Mouse (Mus musculus) MEL (cell line): ENCODE data around the gene Spock1.

Experiments
- CTCF ChIP-seq, 3 experiments: IDR thresholded peaks in 2 of 3; conservative IDR thresholded peaks in 1 of 3; 2 replicates each; pipeline ENCODE4 v1.5.1; 2011 to 2012; ENCODE audit warnings: low read length in 3 of 3, low read depth in 2 of 3, mild to moderate bottlenecking in 2 of 3, improper control_type of control experiment in 1 of 3, inconsistent platforms in 1 of 3, mixed read lengths in 1 of 3, moderate library complexity in 1 of 3; ENCODE audit not compliant: control insufficient read depth in 1 of 3, insufficient read depth in 1 of 3, poor library complexity in 1 of 3, severe bottlenecking in 1 of 3
- MAZ ChIP-seq: IDR thresholded peaks from 2 replicates; pipeline ENCODE4 v1.6.1; 2012; ENCODE audit warnings: low read depth, mild to moderate bottlenecking, inconsistent platforms, low read length, improper control_type of control experiment
- NELFE ChIP-seq: IDR thresholded peaks from 2 replicates; pipeline ENCODE4 v1.6.1; 2011; ENCODE audit warnings: low read depth, low read length, improper control_type of control experiment

- TF ChIP-seq NELFE (no peak), CTCF (IDR thresholded peaks at IDR 0.05 in 2 of 3, conservative IDR thresholded peaks at IDR 0.05 in 1 of 3; ENCODE audit: control insufficient read depth in 1 of 3, insufficient read depth in 1 of 3, low read depth in 2 of 3, low read length in 3 of 3, poor library complexity in 1 of 3, severe bottlenecking in 1 of 3) (no peak), MAZ (no peak)
Observed at GRCm38 (mm10) chr13:57876966-57877365, 31.2 kb downstream of the Spock1 start.
